Mouse (Mus musculus) lung, adult 2 months (tissue): Measurements from ENCODE around the gene Tcf7l1.

Source experiments
- CTCF ChIP-seq: fragments of 200-500 bp; IDR thresholded peaks from 2 replicates; pipeline ENCODE4 v1.5.1; 2011; ENCODE audit warnings: mild to moderate bottlenecking, low read length, control low read depth; ENCODE audit not compliant: insufficient read depth
- POLR2A ChIP-seq: fragments of 200-500 bp; IDR thresholded peaks from 2 replicates; pipeline ENCODE4 v1.6.1; 2011; ENCODE audit warnings: low read depth, mild to moderate bottlenecking, control low read depth, low read length, borderline replicate concordance; ENCODE audit errors: extremely low read depth

DNA sequence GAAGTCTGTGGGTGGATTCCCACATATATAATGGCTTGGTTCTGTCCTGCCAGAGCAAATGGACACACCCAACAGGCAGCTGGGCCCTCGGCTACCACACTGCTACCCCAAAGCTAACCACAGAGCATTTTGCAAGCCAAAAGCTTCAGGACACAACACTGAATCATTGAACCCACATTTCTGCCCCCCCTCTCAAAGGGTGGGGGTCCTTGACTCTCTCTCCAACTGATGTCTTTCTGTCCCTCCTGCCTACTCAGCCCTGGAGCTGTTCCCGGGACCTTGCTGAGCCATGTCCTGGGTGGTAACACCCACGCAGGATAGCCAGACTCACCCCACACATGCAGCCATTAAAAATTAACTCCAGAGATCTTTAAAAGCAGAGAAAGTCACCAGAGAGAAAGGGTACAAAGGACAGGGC is 45.4 kb downstream of the Tcf7l1 start:
- no peak for TF ChIP-seq CTCF
- TF ChIP-seq POLR2A, result no peak
